Mouse (Mus musculus) lung, postnatal 0 days (tissue): ENCODE data around the gene Rps6kl1. TPM values are rescaled to one million over a fixed set of nuclear protein-coding genes. Genes with fewer than 3 reads are reported as not detected.

ENCODE experiments used
- ATAC-seq: fragments of 200-750 bp; cut with Nextera tagmentation; 2 replicates; pipeline ENCODE4 v1.8.0; 2017; ENCODE audit warnings: moderate library complexity
- DNase-seq: peaks from one replicate; pipeline ENCODE4 v3.0.0-alpha.2; 2016; ENCODE audit warnings: low spot score
- H3K27ac ChIP-seq: fragments of 300-500 bp; sonication (generic); 2 replicates; pipeline ENCODE4 v1.5.1; 2014; ENCODE audit warnings: antibody characterized with exemption, mild to moderate bottlenecking, low read length, mixed read lengths
- H3K27me3 ChIP-seq: fragments of 300-500 bp; sonication (generic); replicated peaks from 2 replicates; pipeline ENCODE4 v1.6.1; 2014; ENCODE audit warnings: low read length, mixed read lengths; ENCODE audit not compliant: insufficient read depth
- H3K36me3 ChIP-seq: fragments of 300-500 bp; sonication (generic); 2 replicates; pipeline ENCODE4 v1.6.1; 2014; ENCODE audit warnings: low read length, mixed read lengths; ENCODE audit not compliant: insufficient read depth
- H3K4me1 ChIP-seq: fragments of 300-500 bp; sonication (generic); 2 replicates; pipeline ENCODE4 v1.6.1; 2014; ENCODE audit warnings: antibody characterized with exemption, low read depth, low read length, mixed read lengths; ENCODE audit not compliant: insufficient read depth
- H3K4me2 ChIP-seq: fragments of 300-500 bp; sonication (generic); replicated peaks from 2 replicates; pipeline ENCODE4 v1.6.1; 2014; ENCODE audit warnings: low read depth, mild to moderate bottlenecking, low read length, moderate library complexity, mixed read lengths
- H3K4me3 ChIP-seq: fragments of 300-500 bp; sonication (generic); 2 replicates; pipeline ENCODE4 v1.5.1; 2014; ENCODE audit warnings: low read depth, low read length
- H3K9ac ChIP-seq: fragments of 300-500 bp; sonication (generic); replicated peaks from 2 replicates; pipeline ENCODE4 v1.6.1; 2014; ENCODE audit warnings: low read depth, mild to moderate bottlenecking
- H3K9me3 ChIP-seq: fragments of 300-500 bp; sonication (generic); 2 replicates; pipeline ENCODE4 v1.6.1; 2016; ENCODE audit warnings: low read length, mixed read lengths
- CTCF ChIP-seq: IDR thresholded peaks from 2 replicates; pipeline ENCODE4 v1.5.1; 2016; ENCODE audit warnings: antibody characterized with exemption, mild to moderate bottlenecking
- EP300 ChIP-seq: IDR thresholded peaks from 2 replicates; pipeline ENCODE4 v1.6.1; 2016; ENCODE audit warnings: antibody characterized with exemption, mild to moderate bottlenecking, control low read depth
- WGBS: fragments of 180-500 bp; shearing (Covaris S2); extraction: QIAGEN DNeasy Blood & Tissue Kit; methylation state at CpG from one replicate; pipeline ENCODE4 v1.1.7; 2014; 5-methylcytosine and 5-hydroxymethylcytosine counted together
- polyA plus RNA-seq: library from polyadenylated mRNA; unstranded; fragments of >200 nt; fragmentation: Nextera tagmentation; extraction: Ambion mirVana; gene quantifications from 2 replicates; pipeline ENCODE4 v1.2.1, GENCODE M21; 2015

Rps6kl1 gene
- polyA plus RNA-seq, 1 experiment from 2014 or later: 0.82 TPM

DNA sequence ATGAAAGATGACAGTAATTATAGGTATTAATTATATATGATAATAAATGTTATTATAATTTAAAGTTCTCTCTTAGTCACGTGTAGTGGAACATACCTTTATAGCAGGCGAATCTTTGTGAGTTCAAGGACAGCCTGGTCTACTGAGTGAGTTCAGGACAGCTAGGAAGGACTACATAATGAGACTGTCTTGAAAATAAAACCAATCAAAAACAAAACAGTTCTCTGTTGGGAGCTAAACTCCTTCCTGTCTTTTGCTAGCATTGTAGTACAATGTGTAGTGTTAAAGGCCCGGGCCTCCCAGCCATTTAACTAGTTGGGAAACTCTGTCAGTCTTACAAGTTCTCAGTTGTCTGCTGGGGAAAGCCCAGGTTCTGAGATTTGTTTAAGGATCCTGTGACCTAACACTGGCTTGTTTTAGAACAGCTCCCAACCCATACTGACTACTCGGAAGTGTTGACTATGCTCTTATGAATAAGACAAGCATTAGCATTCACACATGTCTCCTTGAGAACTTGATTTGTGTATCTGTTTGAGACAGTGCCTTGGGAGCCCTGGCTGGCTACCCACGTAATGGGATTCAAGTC lies 49.5 kb downstream of the Rps6kl1 start:
- Histone ChIP-seq H3K9ac (no peak overlapping the region), H3K4me3 (no peak overlapping the region), H3K36me3 (no peaks in the 10 kb centered on the region), H3K27ac (no peak overlapping the region), H3K4me1 (no peaks in the 10 kb centered on the region), H3K4me2 (no peak overlapping the region), H3K27me3 (no peaks in the 10 kb centered on the region), H3K9me3 (no peaks in the 10 kb centered on the region)
- ATAC-seq: no peak
- no peak for TF ChIP-seq EP300
- no peak for TF ChIP-seq CTCF
- DNase-seq: no peak
- WGBS: 77% methylated on average over 5 of the region's 5 CpGs

GRCm38 (mm10) chr12:85101001-85101400 lies 50.1 kb downstream of the Rps6kl1 start:
- 60% methylated on average over 14 of the region's 14 CpGs for WGBS
- Histone ChIP-seq H3K27me3 (no peaks in the 10 kb centered on the region), H3K27ac (no peak overlapping the region), H3K4me2 (no peak overlapping the region), H3K36me3 (no peaks in the 10 kb centered on the region), H3K4me3 (no peak overlapping the region), H3K9me3 (no peaks in the 10 kb centered on the region), H3K4me1 (no peaks in the 10 kb centered on the region), H3K9ac (no peak overlapping the region)
- ATAC-seq: no peak
- no peak for DNase-seq
- TF ChIP-seq CTCF: no peak
- TF ChIP-seq EP300: no peak

DNA sequence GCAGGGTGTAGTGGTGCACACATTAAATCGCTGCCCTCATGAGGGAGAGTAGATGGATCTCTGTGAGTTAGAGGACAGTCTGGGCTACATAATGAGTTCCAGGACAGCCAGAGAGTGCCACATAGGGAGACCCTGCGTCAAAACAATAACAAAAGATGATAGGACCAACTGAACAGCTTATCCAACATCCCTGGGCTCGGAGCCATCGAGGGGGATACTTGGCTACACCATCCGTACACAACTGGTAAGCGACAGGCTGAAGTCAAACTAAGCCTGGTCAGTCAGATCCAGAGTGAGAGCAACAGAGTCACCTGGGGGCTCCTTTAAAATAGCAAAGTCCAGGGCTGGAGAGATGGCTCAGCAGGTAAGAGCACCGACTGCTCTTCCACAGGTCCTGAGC lies 55.2 kb downstream of the Rps6kl1 start:
- Histone ChIP-seq H3K9ac (no peak overlapping the region), H3K9me3 (no peaks in the 10 kb centered on the region), H3K27ac (no peak overlapping the region), H3K4me1 (0 out of 2 replicates have a peak, but pooled peaks cover 3% of the 10 kb centered on the region), H3K36me3 (no peaks in the 10 kb centered on the region), H3K4me3 (no peak overlapping the region), H3K4me2 (no peak overlapping the region), H3K27me3 (no peaks in the 10 kb centered on the region)
- 79% methylated on average over 7 of the region's 7 CpGs for WGBS
- TF ChIP-seq CTCF (no peak), EP300 (no peak)
- DNase-seq (no peak), ATAC-seq (no peak)

- TF ChIP-seq EP300 (no peak), CTCF (no peak)
- Histone ChIP-seq H3K4me3 (no peak overlapping the region), H3K27me3 (no peaks in the 10 kb centered on the region), H3K4me2 (no peak overlapping the region), H3K36me3 (no peaks in the 10 kb centered on the region), H3K9ac (no peak overlapping the region), H3K27ac (no peak overlapping the region), H3K9me3 (no peaks in the 10 kb centered on the region), H3K4me1 (0 out of 2 replicates have a peak, but pooled peaks cover 3% of the 10 kb centered on the region)
- DNase-seq: no peak
- no peak for ATAC-seq
- 78% methylated on average over 11 of the region's 11 CpGs for WGBS
Measured at GRCm38 (mm10) chr12:85095146-85095545, 55.9 kb downstream of the Rps6kl1 start.

DNA sequence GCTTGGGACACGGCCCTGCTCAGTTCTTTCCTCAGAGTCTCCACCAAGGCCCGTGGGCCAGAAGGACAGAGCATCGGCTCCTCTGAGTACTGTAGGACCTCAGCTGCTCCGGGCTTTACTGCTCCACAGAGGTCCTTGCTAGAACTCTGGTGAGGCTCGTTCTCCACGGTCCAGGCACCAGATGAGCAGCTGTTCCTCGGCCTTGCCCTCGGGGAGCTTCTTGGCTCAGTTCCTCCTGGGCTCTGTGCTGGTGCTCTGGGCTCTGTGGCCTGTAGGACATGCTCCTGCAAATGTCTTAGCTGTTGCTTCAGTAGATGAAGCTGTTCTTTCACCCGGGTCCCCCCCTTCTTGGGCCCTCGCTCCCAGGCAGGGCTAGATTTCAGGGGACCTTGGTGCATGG lies 56.4 kb downstream of the Rps6kl1 start:
- Histone ChIP-seq H3K4me3 (no peak overlapping the region), H3K9me3 (no peaks in the 10 kb centered on the region), H3K4me2 (no peak overlapping the region), H3K27ac (no peak overlapping the region), H3K36me3 (no peaks in the 10 kb centered on the region), H3K4me1 (0 out of 2 replicates have a peak, but pooled peaks cover 3% of the 10 kb centered on the region), H3K27me3 (no peaks in the 10 kb centered on the region), H3K9ac (no peak overlapping the region)
- ATAC-seq (0 out of 2 replicates have a peak, but pooled peaks have one; percentile 2), DNase-seq (no peak)
- WGBS: 79% methylated on average over 10 of the region's 10 CpGs
- TF ChIP-seq CTCF (no peak), EP300 (no peak)

- peak; percentile 23; the same call in 1 of the 2 replicates for TF ChIP-seq CTCF
- no peak; the same call in 1 of the 2 replicates for TF ChIP-seq EP300
- H3K4me1 ChIP-seq: 0 out of 2 replicates have a peak, but pooled peaks cover 3% of the 10 kb centered on the region
- H3K4me3 ChIP-seq: no peak overlapping the region
- no peak overlapping the region for H3K9ac ChIP-seq
- no peaks in the 10 kb centered on the region for H3K36me3 ChIP-seq
- no peaks in the 10 kb centered on the region for H3K9me3 ChIP-seq
- 23% methylated on average over 14 of the region's 14 CpGs for WGBS
- no peak overlapping the region for H3K27ac ChIP-seq
- no peaks in the 10 kb centered on the region for H3K27me3 ChIP-seq
- no peak overlapping the region for H3K4me2 ChIP-seq
- peak; percentile 89 for ATAC-seq
- peak; percentile 78 for DNase-seq
Measured at GRCm38 (mm10) chr12:85094010-85094409, 57.1 kb downstream of the Rps6kl1 start.
